16 mouse cellular contexts compared by ENCODE assay signal in genomic region chr9:91938729-91939128, GRCm38 (mm10).
"Had no signal": no experiment of that assay in that cellular context is flagged by ENCODE, and none has a peak within 500 bp of the region (broad histone marks: within the 10 kb centered on the region; RNA-seq: fewer than 3 reads in every experiment).

No protein-coding gene starts in this region.

- H3K4me1 ChIP-seq: kidney, embryonic 15.5 days; limb, embryonic 15.5 days; liver, embryonic 12.5 days; lung, embryonic 15.5 days; midbrain, embryonic 12.5 days; neural tube, embryonic 12.5 days had no signal

- H3K9ac ChIP-seq: kidney, embryonic 15.5 days; limb, embryonic 15.5 days; liver, embryonic 12.5 days; lung, embryonic 15.5 days; midbrain, embryonic 12.5 days; neural tube, embryonic 12.5 days had no signal

- H3K4me3 ChIP-seq: kidney, embryonic 15.5 days; limb, embryonic 15.5 days; liver, embryonic 12.5 days; lung, embryonic 15.5 days; midbrain, embryonic 12.5 days; myocyte; neural tube, embryonic 12.5 days had no signal

- DNase-seq: kidney, adult 2 months; kidney, postnatal 14 days; layer of hippocampus, adult 9-11 months; layer of hippocampus, postnatal 36 days; lung, postnatal 14 days; right cerebral cortex, adult 18-20 months; right cerebral cortex, postnatal 25 days; thymus, postnatal 14 days had no signal

- H3K27ac ChIP-seq: kidney, embryonic 15.5 days; limb, embryonic 15.5 days; liver, embryonic 12.5 days; lung, embryonic 15.5 days; midbrain, embryonic 12.5 days; neural tube, embryonic 12.5 days; stomach, postnatal 0 days had no signal

- ATAC-seq: liver, embryonic 12.5 days had no signal

- H3K36me3 ChIP-seq: kidney, embryonic 15.5 days; limb, embryonic 15.5 days; liver, embryonic 12.5 days; lung, embryonic 15.5 days; midbrain, embryonic 12.5 days; neural tube, embryonic 12.5 days had no signal

- H3K27me3 ChIP-seq: kidney, embryonic 15.5 days; limb, embryonic 15.5 days; liver, embryonic 12.5 days; lung, embryonic 15.5 days; midbrain, embryonic 12.5 days; neural tube, embryonic 12.5 days had no signal

- H3K4me2 ChIP-seq: kidney, embryonic 15.5 days; limb, embryonic 15.5 days; liver, embryonic 12.5 days; lung, embryonic 15.5 days; midbrain, embryonic 12.5 days; neural tube, embryonic 12.5 days had no signal

- H3K9me3 ChIP-seq: kidney, embryonic 15.5 days; limb, embryonic 15.5 days; liver, embryonic 12.5 days; lung, embryonic 15.5 days; midbrain, embryonic 12.5 days; neural tube, embryonic 12.5 days had no signal
